Mouse (Mus musculus) kidney, postnatal 25 days (tissue): ENCODE measurements around the gene Msmb.
"Not testable (repeated sequence)": the region's sequence is repeated elsewhere in the genome, so short reads cannot be mapped to it uniquely, and the experiment has no call there.

Experiments used
- DNase-seq, 2 experiments: peaks; one replicate each; pipeline ENCODE4 v3.0.0; 2021; ENCODE audit warnings: mixed read lengths in 2 of 2

The Msmb gene

GRCm38 (mm10) chr14:32179393-32180195 lies 37.8 kb downstream of the Msmb start:
- peak; percentile 9 to 57 for DNase-seq

GRCm38 (mm10) chr14:32180861-32181260 lies 39.0 kb downstream of the Msmb start:
- peak; percentile 7 to 60 for DNase-seq

GRCm38 (mm10) chr14:32183846-32184245 lies 42.0 kb downstream of the Msmb start:
- DNase-seq = no peak

- DNase-seq = no peak
Observed at GRCm38 (mm10) chr14:32190627-32191391, 49.0 kb downstream of the Msmb start.

GRCm38 (mm10) chr14:32191926-32192325 lies 50.1 kb downstream of the Msmb start:
- DNase-seq = no peak

GRCm38 (mm10) chr14:32192437-32192836 lies 50.6 kb downstream of the Msmb start:
- DNase-seq = peak; percentile 65 to 73

DNA sequence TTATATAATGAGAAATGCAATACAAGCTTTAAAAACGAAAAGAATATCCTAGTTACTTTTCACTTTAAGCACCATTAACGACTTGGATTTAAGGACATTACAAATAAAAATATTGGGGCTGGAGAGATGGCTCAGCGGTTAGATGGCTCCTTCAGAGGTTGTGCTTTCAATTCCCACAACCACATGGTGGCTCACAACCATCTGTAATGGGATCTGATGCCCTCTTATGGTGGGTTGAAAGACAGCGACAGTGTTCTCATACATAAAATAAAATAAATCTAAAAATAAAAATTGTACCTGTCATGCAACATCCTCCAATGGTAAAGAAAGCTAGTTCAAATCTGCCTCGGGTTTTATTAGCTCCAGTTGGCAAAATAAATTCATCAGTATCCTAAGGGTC lies 51.7 kb downstream of the Msmb start:
- DNase-seq = not testable (repeated sequence)

GRCm38 (mm10) chr14:32201354-32201753 lies 59.5 kb downstream of the Msmb start:
- no peak for DNase-seq

DNA sequence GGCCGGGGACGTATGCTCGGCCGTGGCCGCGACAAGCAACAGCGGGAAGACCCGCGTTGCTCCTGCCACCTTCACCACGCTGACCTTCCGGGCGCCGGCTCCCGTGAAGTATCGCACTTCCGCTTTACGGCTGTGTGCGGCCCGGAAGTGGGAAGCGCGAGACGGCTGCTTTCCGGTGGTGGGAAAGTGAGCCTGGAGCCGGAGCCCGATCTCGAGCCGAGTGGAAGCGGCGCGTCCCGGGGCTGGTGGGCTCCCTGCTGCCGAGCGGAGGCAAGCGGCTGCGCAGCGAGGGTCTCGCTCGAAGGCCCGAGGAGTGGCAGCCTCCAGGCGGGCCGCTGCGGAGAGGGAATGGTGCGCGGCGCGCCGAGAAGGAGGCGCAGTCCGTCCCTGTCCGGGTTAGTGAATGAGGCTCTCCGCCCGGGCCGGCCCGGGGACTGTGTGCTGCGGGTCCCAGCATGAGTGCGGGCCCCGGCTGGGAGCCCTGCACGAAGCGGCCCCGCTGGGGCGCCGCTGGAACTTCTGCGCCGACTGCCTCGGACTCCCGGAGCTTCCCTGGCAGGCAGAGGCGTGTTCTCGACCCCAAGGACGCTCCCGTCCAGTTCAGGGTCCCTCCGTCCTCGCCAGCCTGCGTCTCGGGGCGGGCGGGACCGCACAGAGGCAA lies 60.1 kb downstream of the Msmb start, which contains the start of the genes Timm23 and Parg:
Timm23 (minus strand) TSS at position 108 of the 661 bp plus-strand sequence.
Parg (plus strand) TSS at position 159 of the 661 bp plus-strand sequence.
- DNase-seq = peak; percentile 90 to 95
